Mouse (Mus musculus): Measurements from ENCODE around the gene Fosl1. TPM values are rescaled to one million over a fixed set of nuclear protein-coding genes. Genes with fewer than 3 reads are reported as not detected.

Gene Fosl1
- polyA plus RNA-seq, 1 experiment from 2014 or later, result 2.1 TPM

DNA sequence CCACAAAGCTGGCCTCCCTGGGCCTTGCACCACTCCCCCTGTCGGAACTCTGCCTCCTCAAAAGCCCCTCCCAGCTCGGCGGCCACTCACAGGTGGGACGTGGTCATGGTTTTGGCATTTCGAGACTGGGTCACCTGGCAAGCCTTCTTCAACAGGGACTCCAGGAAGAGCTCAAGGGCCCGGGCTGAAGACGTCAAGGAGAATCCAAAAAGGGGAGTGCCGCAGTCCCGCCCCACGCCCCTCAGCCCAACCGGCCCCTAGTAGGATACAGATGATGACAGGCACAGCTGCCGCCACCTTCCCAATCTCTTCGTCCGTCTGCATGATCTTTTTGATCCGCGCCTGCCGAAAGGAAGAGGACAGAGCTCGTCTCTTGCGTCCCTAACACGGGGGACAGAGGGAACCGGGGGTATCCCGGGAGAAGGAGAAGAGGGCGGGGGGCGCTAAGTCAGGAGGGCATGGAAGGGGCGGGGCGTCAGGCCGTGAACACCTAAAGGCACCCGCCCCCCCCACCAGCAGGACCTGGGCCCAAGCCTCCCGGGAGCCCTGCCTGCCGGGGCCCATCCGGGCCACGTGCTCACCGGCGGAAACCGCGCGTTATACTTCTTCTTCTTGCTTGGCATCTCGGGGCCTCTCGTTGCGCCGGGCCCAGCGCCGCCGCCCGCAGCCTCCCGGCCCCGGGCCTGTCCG, 23.1 kb upstream of the Fosl1 start:
- no peak for DNase-seq (ENCODE audit: low read depth, low spot score)
- in situ Hi-C loops (cut with MboI; ENCODE audit: low pct_unique_long_range_greater_than_20kb), result no loop called here
- TF ChIP-seq CTCF (IDR thresholded peaks at IDR 0.05), result no peak
- ChIA-PET CTCF (interaction anchor here (1.0 to 2.8 kb wide), 3 partner anchors 33 to 64 kb away, joined by 3 to 10 read pairs (median 3); partner anchors contain the start of genes Fibp and Mus81), POLR2A (interaction anchor here (0.8 to 3.5 kb wide), 6 partner anchors 12 to 58 kb away, joined by 3 to 14 read pairs (median 4); partner anchors contain the start of genes Banf1, Eif1ad and Sart1)
- no peaks in the 10 kb centered on the region for H3K27me3 ChIP-seq
- ATAC-seq, result peak; percentile 44

- TF ChIP-seq CTCF (IDR thresholded peaks at IDR 0.05), result no peak
- in situ Hi-C loops (cut with MboI; ENCODE audit: low pct_unique_long_range_greater_than_20kb), result loop anchor here (5.0 kb wide), 1 partner anchor 123 kb away; no protein-coding TSS in a partner anchor
- ATAC-seq (peak; percentile 54), DNase-seq (ENCODE audit: low read depth, low spot score) (peak; percentile 88)
- ChIA-PET CTCF (interaction anchor here (0.8 to 2.8 kb wide), 4 partner anchors 34 to 63 kb away, joined by 3 to 10 read pairs (median 4); partner anchors contain the start of genes Fibp and Mus81), POLR2A (interaction anchor here (0.6 to 3.5 kb wide), 10 partner anchors 13 to 63 kb away, joined by 3 to 14 read pairs (median 4); partner anchors contain the start of genes Banf1, Eif1ad, Fosl1 and Mus81)
- H3K27me3 ChIP-seq, result no peaks in the 10 kb centered on the region
These were observed 22.3 kb upstream of the Fosl1 start, which contains the start of the genes Drap1 and AI837181 for GRCm38 (mm10) chr19:5424782-5425741. Gene Drap1, minus strand, starts transcription at chr19:5424979. Gene AI837181, plus strand, starts transcription at chr19:5425144.

GRCm38 (mm10) chr19:5425906-5426565, 21.3 kb upstream of the Fosl1 start:
- no peaks in the 10 kb centered on the region for H3K27me3 ChIP-seq
- ChIA-PET POLR2A (interaction anchor here (0.9 to 3.5 kb wide), 6 partner anchors 17 to 62 kb away, joined by 3 to 14 read pairs (median 6); partner anchors contain the start of genes Banf1, Eif1ad, Fosl1 and Mus81), CTCF (interaction anchor here (0.8 to 2.8 kb wide), 2 partner anchors 37 to 62 kb away, joined by 4 to 10 read pairs; partner anchors contain the start of gene Mus81)
- ATAC-seq (no peak), DNase-seq (ENCODE audit: low read depth, low spot score) (no peak)
- in situ Hi-C loops (cut with MboI; ENCODE audit: low pct_unique_long_range_greater_than_20kb), result loop anchor here (5.0 kb wide), 1 partner anchor 124 kb away; no protein-coding TSS in a partner anchor
- no peak for TF ChIP-seq CTCF (IDR thresholded peaks at IDR 0.05)

GRCm38 (mm10) chr19:5426640-5427290, 20.6 kb upstream of the Fosl1 start:
- in situ Hi-C loops (cut with MboI; ENCODE audit: low pct_unique_long_range_greater_than_20kb), result loop anchor here (5.0 kb wide), 1 partner anchor 124 kb away; no protein-coding TSS in a partner anchor
- no peak for DNase-seq (ENCODE audit: low read depth, low spot score)
- ChIA-PET CTCF (interaction anchor here (0.9 to 2.8 kb wide), 3 partner anchors 19 to 62 kb away, joined by 4 to 10 read pairs (median 4); partner anchors contain the start of gene Mus81), POLR2A (interaction anchor here (0.7 to 3.5 kb wide), 6 partner anchors 21 to 139 kb away, joined by 3 to 14 read pairs (median 8); partner anchors contain the start of genes Banf1, Eif1ad, Fosl1 and Mus81)
- H3K27me3 ChIP-seq, result no peaks in the 10 kb centered on the region
- no peak for ATAC-seq
- no peak for TF ChIP-seq CTCF (IDR thresholded peaks at IDR 0.05)

GRCm38 (mm10) chr19:5428083-5428482, 19.3 kb upstream of the Fosl1 start:
- POLR2A ChIA-PET, result interaction anchor here (0.6 to 1.0 kb wide), 2 partner anchors 20 to 401 kb away, joined by 3 to 5 read pairs; partner anchors contain the start of gene Fosl1
- H3K27me3 ChIP-seq, result no peaks in the 10 kb centered on the region
- in situ Hi-C loops (cut with MboI; ENCODE audit: low pct_unique_long_range_greater_than_20kb), result loop anchor here (5.0 kb wide), 1 partner anchor 126 kb away; no protein-coding TSS in a partner anchor
- no peak for TF ChIP-seq CTCF (IDR thresholded peaks at IDR 0.05)
- CTCF ChIA-PET, result interaction anchor here (0.9 to 7.9 kb wide), 5 partner anchors 17 to 90 kb away, joined by 3 to 65 read pairs (median 4); partner anchors contain the start of genes Cfl1 and Mus81
- no peak for ATAC-seq
- DNase-seq (ENCODE audit: low read depth, low spot score), result no peak

DNA sequence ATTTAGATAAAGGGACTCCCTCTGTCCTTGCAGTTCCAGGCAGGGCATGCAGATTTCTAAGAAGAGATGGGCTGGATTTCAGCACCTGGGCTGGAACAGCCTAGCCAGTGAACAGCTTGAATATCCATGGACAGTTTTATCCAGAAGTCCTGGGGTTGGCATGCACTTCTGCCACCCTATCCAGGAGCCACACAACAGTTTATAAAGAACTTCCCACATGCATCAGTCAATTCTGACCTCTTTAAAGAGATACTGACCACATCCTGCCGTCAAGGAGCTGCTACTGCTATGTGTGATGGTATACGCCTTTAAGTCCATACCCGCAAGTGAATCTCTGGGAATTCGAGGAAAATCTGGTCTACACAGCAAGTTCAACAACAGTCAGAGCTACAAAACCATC, 18.1 kb upstream of the Fosl1 start:
- ChIA-PET CTCF (interaction anchor here (0.9 to 7.9 kb wide), 10 partner anchors 18 to 142 kb away, joined by 3 to 65 read pairs (median 4); partner anchors contain the start of genes Ap5b1, Banf1, Ccdc85b and Cfl1), POLR2A (interaction anchor here (0.8 to 2.0 kb wide), 4 partner anchors 28 to 62 kb away, joined by 3 to 11 read pairs (median 4); partner anchors contain the start of genes Ccdc85b and Sart1)
- DNase-seq (ENCODE audit: low read depth, low spot score), result no peak
- TF ChIP-seq CTCF (IDR thresholded peaks at IDR 0.05), result no peak
- no peak for ATAC-seq
- in situ Hi-C loops (cut with MboI; ENCODE audit: low pct_unique_long_range_greater_than_20kb), result loop anchor here (5.0 kb wide), 1 partner anchor 127 kb away; no protein-coding TSS in a partner anchor
- no peaks in the 10 kb centered on the region for H3K27me3 ChIP-seq

GRCm38 (mm10) chr19:5429806-5430205, 17.5 kb upstream of the Fosl1 start:
- ChIA-PET CTCF (interaction anchor here (0.8 to 7.9 kb wide), 10 partner anchors 11 to 142 kb away, joined by 3 to 65 read pairs (median 4); partner anchors contain the start of genes Ap5b1, Banf1, Ccdc85b and Cfl1), POLR2A (interaction anchor here (0.5 to 2.0 kb wide), 5 partner anchors 20 to 62 kb away, joined by 3 to 11 read pairs (median 3); partner anchors contain the start of genes Ccdc85b, Cfl1 and Sart1)
- DNase-seq (ENCODE audit: low read depth, low spot score), result peak; percentile 87
- in situ Hi-C loops (cut with MboI; ENCODE audit: low pct_unique_long_range_greater_than_20kb), result loop anchor here (5.0 kb wide), 1 partner anchor 128 kb away; no protein-coding TSS in a partner anchor
- ATAC-seq, result peak; percentile 66
- TF ChIP-seq CTCF (IDR thresholded peaks at IDR 0.05), result no peak
- H3K27me3 ChIP-seq, result no peaks in the 10 kb centered on the region

DNA sequence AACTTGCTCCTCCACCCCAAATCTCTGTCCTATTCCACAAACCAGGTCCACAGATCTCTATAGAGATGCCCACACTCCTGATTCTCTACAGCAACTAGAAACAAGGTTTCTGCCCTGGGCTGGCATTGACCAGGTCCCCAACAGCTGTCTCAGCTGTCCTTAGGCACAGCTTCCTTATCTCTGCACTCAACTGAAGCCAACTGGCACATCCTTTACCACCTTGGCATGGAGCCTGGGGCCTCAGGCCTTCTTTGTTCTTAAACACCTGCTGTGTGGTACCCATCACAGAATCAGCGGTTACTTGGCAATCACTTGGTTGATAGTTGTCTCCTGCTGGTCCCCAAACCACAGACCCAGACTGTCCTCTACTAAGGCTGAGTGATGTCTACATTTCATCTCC, 16.9 kb upstream of the Fosl1 start:
- DNase-seq (ENCODE audit: low read depth, low spot score), result no peak
- POLR2A ChIA-PET, result interaction anchor here (0.5 to 3.6 kb wide), 6 partner anchors 19 to 60 kb away, joined by 3 to 21 read pairs (median 8); partner anchors contain the start of genes Ccdc85b, Cfl1, Fibp and Mus81
- TF ChIP-seq CTCF (IDR thresholded peaks at IDR 0.05), result no peak
- in situ Hi-C loops (cut with MboI; ENCODE audit: low pct_unique_long_range_greater_than_20kb), result no loop called here
- CTCF ChIA-PET, result interaction anchor here (0.8 to 7.9 kb wide), 9 partner anchors 11 to 92 kb away, joined by 3 to 65 read pairs (median 4); partner anchors contain the start of genes Banf1, Ccdc85b, Cfl1 and Eif1ad
- H3K27me3 ChIP-seq, result no peaks in the 10 kb centered on the region
- no peak for ATAC-seq
